Mouse (Mus musculus) embryonic facial prominence, embryonic 11.5 days (tissue): ENCODE measurements around the gene Phf11c. TPM values are rescaled to one million over a fixed set of nuclear protein-coding genes. Genes with fewer than 3 reads are reported as not detected.

Source experiments
- ATAC-seq: fragments of 200-750 bp; cut with Nextera tagmentation; replicated peaks from 2 replicates; pipeline ENCODE4 v1.8.0; 2017; ENCODE audit warnings: low read depth; ENCODE audit not compliant: insufficient number of reproducible peaks, low FRiP score, low TSS enrichment
- DNase-seq: peaks from one replicate; pipeline ENCODE4 v3.0.0-alpha.2; 2015; ENCODE audit warnings: low spot score
- H3K27ac ChIP-seq: fragments of 300-500 bp; sonication (generic); replicated peaks from 2 replicates; pipeline ENCODE4 v1.5.1; 2014; ENCODE audit warnings: mild to moderate bottlenecking, low read depth, low read length, control low read depth
- H3K27me3 ChIP-seq: fragments of 300-500 bp; sonication (generic); 2 replicates; pipeline ENCODE4 v1.6.1; 2014; ENCODE audit warnings: mild to moderate bottlenecking, low read length, moderate library complexity, mixed read lengths; ENCODE audit not compliant: control insufficient read depth, insufficient read depth
- H3K36me3 ChIP-seq: fragments of 300-500 bp; sonication (generic); replicated peaks from 2 replicates; pipeline ENCODE4 v1.6.1; 2014; ENCODE audit warnings: low read depth, mild to moderate bottlenecking, low read length, moderate library complexity, mixed read lengths; ENCODE audit not compliant: control insufficient read depth, insufficient read depth
- H3K4me1 ChIP-seq: fragments of 300-500 bp; sonication (generic); 2 replicates; pipeline ENCODE4 v1.6.1; 2014; ENCODE audit warnings: low read length, mixed read lengths; ENCODE audit not compliant: control insufficient read depth, insufficient read depth
- H3K4me2 ChIP-seq: fragments of 300-500 bp; sonication (generic); 2 replicates; pipeline ENCODE4 v1.6.1; 2014; ENCODE audit warnings: low read depth, mild to moderate bottlenecking, control low read depth, low read length, moderate library complexity
- H3K4me3 ChIP-seq: fragments of 300-500 bp; sonication (generic); 2 replicates; pipeline ENCODE4 v1.5.1; 2014; ENCODE audit warnings: low read depth, low read length, control low read depth
- H3K9ac ChIP-seq: fragments of 300-500 bp; sonication (generic); replicated peaks from 2 replicates; pipeline ENCODE4 v1.6.1; 2014; ENCODE audit warnings: mild to moderate bottlenecking, control low read depth, low read length
- H3K9me3 ChIP-seq: fragments of 300-500 bp; sonication (generic); replicated peaks from 2 replicates; pipeline ENCODE4 v1.6.1; 2016; ENCODE audit warnings: mild to moderate bottlenecking, low read length, inconsistent platforms, mixed read lengths; ENCODE audit not compliant: control insufficient read depth
- WGBS: fragments of 180-500 bp; shearing (Covaris S2); extraction: QIAGEN DNeasy Blood & Tissue Kit; methylation state at CpG from one replicate; pipeline ENCODE4 v1.1.7; 2014; 5-methylcytosine and 5-hydroxymethylcytosine counted together
- polyA plus RNA-seq: library from polyadenylated mRNA; unstranded; fragments of >200 nt; fragmentation: Nextera tagmentation; extraction: Ambion mirVana; gene quantifications from 2 replicates; pipeline ENCODE4 v1.2.1, GENCODE M21; 2014

Phf11c gene
- 0.60 and 1.2 TPM in 2 replicates for polyA plus RNA-seq

GRCm38 (mm10) chr14:59395281-59395680, at the start of gene Phf11c:
Gene Phf11c (minus strand): TSS chr14:59395381.
- no peak for DNase-seq
- Histone ChIP-seq H3K9me3 (no peaks in the 10 kb centered on the region), H3K4me1 (no peaks in the 10 kb centered on the region), H3K9ac (no peak within 1 kb of the TSS), H3K4me3 (no peak within 1 kb of the TSS), H3K4me2 (no peak within 1 kb of the TSS), H3K27me3 (no peaks in the 10 kb centered on the region), H3K27ac (no peak within 1 kb of the TSS), H3K36me3 (no peaks in the 10 kb centered on the region)
- WGBS: 86% methylated on average over 3 of the region's 3 CpGs
- ATAC-seq: no peak

- no peaks in the 10 kb centered on the region for H3K4me1 ChIP-seq
- DNase-seq (no peak), ATAC-seq (no peak)
- H3K9ac ChIP-seq: peak overlapping the region; percentile 78
- H3K27me3 ChIP-seq: no peaks in the 10 kb centered on the region
- peak overlapping the region; percentile 74 for H3K4me3 ChIP-seq
- H3K27ac ChIP-seq: no peak overlapping the region
- peak overlapping the region; percentile 59 for H3K4me2 ChIP-seq
- WGBS: 12% methylated on average over 6 of the region's 6 CpGs
- H3K36me3 ChIP-seq: no peaks in the 10 kb centered on the region
- H3K9me3 ChIP-seq: no peaks in the 10 kb centered on the region
These were observed 46.3 kb upstream of the Phf11c start for GRCm38 (mm10) chr14:59441472-59441805.

GRCm38 (mm10) chr14:59440558-59441471, 45.6 kb upstream of the Phf11c start, which contains the start of the genes Setdb2 and Cab39l:
Gene Setdb2 (minus strand): TSS chr14:59440884.
Gene Cab39l (plus strand): TSS chr14:59440972.
- DNase-seq (peak; percentile 94), ATAC-seq (peak; percentile 99)
- peak within 1 kb of the TSS; percentile 74 for H3K4me3 ChIP-seq
- no peaks in the 10 kb centered on the region for H3K4me1 ChIP-seq
- WGBS: under 1% methylated on average over 66 of the region's 66 CpGs
- no peaks in the 10 kb centered on the region for H3K9me3 ChIP-seq
- H3K36me3 ChIP-seq: no peaks in the 10 kb centered on the region
- no peak within 1 kb of the TSS for H3K27ac ChIP-seq
- H3K4me2 ChIP-seq: peak within 1 kb of the TSS; percentile 59
- peak within 1 kb of the TSS; percentile 78 for H3K9ac ChIP-seq
- no peaks in the 10 kb centered on the region for H3K27me3 ChIP-seq

- H3K27me3 ChIP-seq: no peaks in the 10 kb centered on the region
- DNase-seq (no peak), ATAC-seq (no peak)
- H3K4me1 ChIP-seq: no peaks in the 10 kb centered on the region
- no peaks in the 10 kb centered on the region for H3K9me3 ChIP-seq
- 28% methylated on average over 7 of the region's 7 CpGs for WGBS
- peak overlapping the region; percentile 23 for H3K4me2 ChIP-seq
- H3K36me3 ChIP-seq: no peaks in the 10 kb centered on the region
- peak overlapping the region; percentile 78; the same call in 1 of the 2 replicates for H3K9ac ChIP-seq
- H3K27ac ChIP-seq: no peak overlapping the region
- H3K4me3 ChIP-seq: peak overlapping the region; percentile 74
These were observed 44.9 kb upstream of the Phf11c start for GRCm38 (mm10) chr14:59440039-59440438.

GRCm38 (mm10) chr14:59438505-59438904, 43.3 kb upstream of the Phf11c start:
- H3K4me3 ChIP-seq: no peak overlapping the region
- no peaks in the 10 kb centered on the region for H3K4me1 ChIP-seq
- H3K9ac ChIP-seq: no peak overlapping the region
- DNase-seq: no peak
- no peaks in the 10 kb centered on the region for H3K36me3 ChIP-seq
- 81% methylated on average over 2 of the region's 2 CpGs for WGBS
- no peak overlapping the region for H3K4me2 ChIP-seq
- H3K9me3 ChIP-seq: no peaks in the 10 kb centered on the region
- ATAC-seq: no peak
- no peaks in the 10 kb centered on the region for H3K27me3 ChIP-seq
- no peak overlapping the region for H3K27ac ChIP-seq

GRCm38 (mm10) chr14:59437398-59437797, 42.2 kb upstream of the Phf11c start:
- no peaks in the 10 kb centered on the region for H3K36me3 ChIP-seq
- ATAC-seq (no peak), DNase-seq (no peak)
- H3K9ac ChIP-seq: no peak overlapping the region
- WGBS: 84% methylated on average over 3 of the region's 3 CpGs
- no peaks in the 10 kb centered on the region for H3K27me3 ChIP-seq
- H3K9me3 ChIP-seq: no peaks in the 10 kb centered on the region
- H3K4me1 ChIP-seq: no peaks in the 10 kb centered on the region
- H3K4me3 ChIP-seq: no peak overlapping the region
- H3K4me2 ChIP-seq: no peak overlapping the region
- H3K27ac ChIP-seq: no peak overlapping the region

GRCm38 (mm10) chr14:59435206-59435605, 40.0 kb upstream of the Phf11c start:
- DNase-seq (no peak), ATAC-seq (no peak)
- H3K9me3 ChIP-seq: no peaks in the 10 kb centered on the region
- H3K27me3 ChIP-seq: no peaks in the 10 kb centered on the region
- no peaks in the 10 kb centered on the region for H3K4me1 ChIP-seq
- H3K36me3 ChIP-seq: no peaks in the 10 kb centered on the region
- H3K4me3 ChIP-seq: no peak overlapping the region
- H3K27ac ChIP-seq: no peak overlapping the region
- H3K9ac ChIP-seq: no peak overlapping the region
- H3K4me2 ChIP-seq: no peak overlapping the region

- no peak for ATAC-seq
- 81% methylated on average over 2 of the region's 2 CpGs for WGBS
- H3K36me3 ChIP-seq: no peaks in the 10 kb centered on the region
These were observed 38.7 kb upstream of the Phf11c start for GRCm38 (mm10) chr14:59433902-59434301.

More at GRCm38 (mm10) chr14:59433902-59434301, 38.7 kb upstream of the Phf11c start:
- no peak for DNase-seq
- Histone ChIP-seq H3K27me3 (no peaks in the 10 kb centered on the region), H3K9me3 (no peaks in the 10 kb centered on the region), H3K4me2 (no peak overlapping the region), H3K4me3 (no peak overlapping the region), H3K9ac (no peak overlapping the region), H3K4me1 (no peaks in the 10 kb centered on the region), H3K27ac (no peak overlapping the region)
